ENCODE assay signal across 8 mouse cellular contexts in genomic region chr3:126597596-126598328, GRCm38 (mm10). TPM values are rescaled to one million over a fixed set of nuclear protein-coding genes. Genes with fewer than 3 reads are reported as not detected.
A peak's percentile ranks its signal among the peaks of the same experiment; 100 is the strongest.
DNase-seq lines count a peak whose midpoint lies in the region; ATAC-seq lines count a peak whose summit lies in the region.

No protein-coding gene starts in this region.

- peak overlapping the region; percentile 81 for H3K4me3 ChIP-seq in lung, embryonic 15.5 days
- peak overlapping the region; percentile 74 for H3K4me3 ChIP-seq in forebrain, embryonic 10.5 days
- H3K4me3 ChIP-seq in intestine, embryonic 15.5 days (replicated peaks), result peak overlapping the region; percentile 84
- H3K4me3 ChIP-seq in liver, embryonic 16.5 days (ENCODE audit: low read depth, low read length), result peak overlapping the region; percentile 67

- under 1% methylated on average over 29 of the region's 29 CpGs for WGBS in lung, embryonic 15.5 days
- under 1% methylated on average over 29 of the region's 29 CpGs for WGBS in forebrain, embryonic 10.5 days
- under 1% methylated on average over 29 of the region's 29 CpGs for WGBS in intestine, embryonic 15.5 days
- WGBS in liver, embryonic 16.5 days (ENCODE audit: insufficient replicate concordance), result under 1% methylated on average over 29 of the region's 29 CpGs

- peaks cover 17% of the 10 kb centered on the region for H3K4me1 ChIP-seq in lung, embryonic 15.5 days
- H3K4me1 ChIP-seq in forebrain, embryonic 10.5 days, result peaks cover 40% of the 10 kb centered on the region
- H3K4me1 ChIP-seq in intestine, embryonic 15.5 days (replicated peaks), result no peaks in the 10 kb centered on the region
- peaks cover 3% of the 10 kb centered on the region; the same call in 1 of the 2 replicates for H3K4me1 ChIP-seq in liver, embryonic 16.5 days (ENCODE audit: control insufficient read depth, low read depth, low read length)

- no peaks in the 10 kb centered on the region for H3K9me3 ChIP-seq in lung, embryonic 15.5 days
- no peaks in the 10 kb centered on the region for H3K9me3 ChIP-seq in forebrain, embryonic 10.5 days
- no peaks in the 10 kb centered on the region for H3K9me3 ChIP-seq in intestine, embryonic 15.5 days
- H3K9me3 ChIP-seq in liver, embryonic 16.5 days (replicated peaks; ENCODE audit: control insufficient read depth, low read length), result no peaks in the 10 kb centered on the region; the same call in 1 of the 2 replicates

- H3K27me3 ChIP-seq in lung, embryonic 15.5 days, result no peaks in the 10 kb centered on the region
- no peaks in the 10 kb centered on the region for H3K27me3 ChIP-seq in forebrain, embryonic 10.5 days (ENCODE audit: poor library complexity, severe bottlenecking)
- H3K27me3 ChIP-seq in intestine, embryonic 15.5 days (replicated peaks), result no peaks in the 10 kb centered on the region
- peaks cover 17% of the 10 kb centered on the region for H3K27me3 ChIP-seq in liver, embryonic 16.5 days (ENCODE audit: control insufficient read depth, insufficient read depth, low read depth, low read length)

- peak overlapping the region; percentile 89 for H3K4me2 ChIP-seq in lung, embryonic 15.5 days
- peak overlapping the region; percentile 80 for H3K4me2 ChIP-seq in intestine, embryonic 15.5 days (replicated peaks)
- peak overlapping the region; percentile 55 for H3K4me2 ChIP-seq in liver, embryonic 16.5 days (ENCODE audit: low read depth, low read length)

- peak overlapping the region; percentile 80 for H3K9ac ChIP-seq in lung, embryonic 15.5 days
- peak overlapping the region; percentile 90 for H3K9ac ChIP-seq in intestine, embryonic 15.5 days
- no peak overlapping the region; the same call in 1 of the 2 replicates for H3K9ac ChIP-seq in liver, embryonic 16.5 days (ENCODE audit: low read depth, low read length)

- peak overlapping the region; percentile 98 for H3K27ac ChIP-seq in lung, embryonic 15.5 days
- H3K27ac ChIP-seq in forebrain, embryonic 10.5 days, result peak overlapping the region; percentile 94
- H3K27ac ChIP-seq in intestine, embryonic 15.5 days, result peak overlapping the region; percentile 99
- no peak overlapping the region for H3K27ac ChIP-seq in liver, embryonic 16.5 days (ENCODE audit: low read length)

- H3K36me3 ChIP-seq in lung, embryonic 15.5 days, result peaks cover 5% of the 10 kb centered on the region; the same call in 1 of the 2 replicates
- peaks cover 4% of the 10 kb centered on the region; the same call in 1 of the 2 replicates for H3K36me3 ChIP-seq in forebrain, embryonic 10.5 days (replicated peaks)
- H3K36me3 ChIP-seq in intestine, embryonic 15.5 days, result 0 out of 2 replicates have a peak, but pooled peaks cover 2% of the 10 kb centered on the region
- H3K36me3 ChIP-seq in liver, embryonic 16.5 days (ENCODE audit: control insufficient read depth, insufficient read depth), result no peaks in the 10 kb centered on the region

- no peak for DNase-seq in lung, adult 18-20 months
- peak; percentile 72 for DNase-seq in adipocyte (ENCODE audit: low spot score)
- peak; percentile 37 for DNase-seq in forebrain, embryonic 10.5 days (ENCODE audit: extremely low spot score, low spot score)
- peak; percentile 46 for DNase-seq in retina, embryonic 14.5 days (ENCODE audit: low spot score)
- DNase-seq in adrenal gland, postnatal 25 days, result no peak

- no peak for ATAC-seq in lung, embryonic 15.5 days (ENCODE audit: borderline replicate concordance, extremely low read depth, low FRiP score, low TSS enrichment)
- ATAC-seq in intestine, embryonic 15.5 days, result no peak; the same call in 1 of the 2 replicates
- no peak for ATAC-seq in liver, embryonic 16.5 days (ENCODE audit: low read depth)

RNA-seq across cellular contexts. Expression of gene Camk2d, which starts 1.7 kb away (rescaled TPM):
- polyA plus RNA-seq in lung, embryonic 15.5 days (2015; fragmentation: Nextera tagmentation; extraction: Ambion mirVana), result 35.1 and 39.0 TPM in 2 replicates
- 10.3 and 10.7 TPM in 2 replicates for polyA plus RNA-seq in forebrain, embryonic 10.5 days (2016; fragmentation: Nextera tagmentation; extraction: Ambion mirVana)
- 37.8 and 39.9 TPM in 2 replicates for polyA plus RNA-seq in intestine, embryonic 15.5 days (2015; fragmentation: Nextera tagmentation; extraction: Ambion mirVana)
- 3.4 and 3.5 TPM in 2 replicates for polyA plus RNA-seq in liver, embryonic 16.5 days (2015; fragmentation: Nextera tagmentation; extraction: Ambion mirVana)
- 94.4 and 105 TPM in 2 replicates for total RNA-seq in adrenal gland, postnatal 25 days (2021)

Comparison
In these comparisons a context has a peak if more than half of its experiments do, and no peak if none do; other contexts are left out.
1. DNase-seq: peak in adipocyte (single experiment), forebrain, embryonic 10.5 days (single experiment) and retina, embryonic 14.5 days (single experiment); none in lung, adult 18-20 months (0 of 2) and adrenal gland, postnatal 25 days (single experiment).
2. Peak in every context shown above with its lines, with median percentiles within 50 percentile points of each other: H3K4me2 ChIP-seq and H3K4me3 ChIP-seq.